Mouse (Mus musculus) T-helper 1 cell (primary cell): ENCODE measurements around the gene Slc46a3.
"Not testable (repeated sequence)": the region's sequence is repeated elsewhere in the genome, so short reads cannot be mapped to it uniquely, and the experiment has no call there.

Experiments
- in situ Hi-C: fragments of 300-600 bp; cut with MboI, MseI; formaldehyde crosslinking; loops from one replicate; pipeline ENCODE4 v1.15.1; 2025; ENCODE audit warnings: high pct_unique_total_duplicates

Gene Slc46a3

GRCm38 (mm10) chr5:147894455-147895076 lies at the start of gene Slc46a3:
Gene Slc46a3, minus strand, starts transcription at chr5:147894815.
- in situ Hi-C loops = no loop called here

DNA sequence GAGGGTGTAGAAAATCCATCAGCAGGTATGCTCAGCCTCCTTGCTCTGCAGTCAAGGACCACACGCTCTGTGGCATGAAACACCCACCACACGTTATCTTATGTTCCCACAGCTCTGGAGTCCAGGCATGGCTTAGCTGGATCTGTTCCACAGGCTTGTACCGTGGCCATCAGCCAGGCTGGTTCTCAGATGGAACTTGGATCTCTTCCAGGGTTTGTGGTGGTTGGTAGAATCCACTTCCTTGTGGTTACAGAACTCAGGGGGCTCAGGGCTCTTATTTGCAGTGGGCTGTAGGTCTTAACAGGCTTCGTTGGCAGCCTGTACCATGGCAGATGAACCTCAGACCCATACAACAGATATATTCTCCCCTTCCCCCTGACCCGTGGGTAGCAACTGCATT lies 44.6 kb upstream of the Slc46a3 start:
- in situ Hi-C loops = no loop called here

- in situ Hi-C loops = no loop called here
These were observed 40.5 kb upstream of the Slc46a3 start for GRCm38 (mm10) chr5:147935096-147935495.

GRCm38 (mm10) chr5:147928668-147929497 lies 34.3 kb upstream of the Slc46a3 start:
- in situ Hi-C loops = no loop called here

DNA sequence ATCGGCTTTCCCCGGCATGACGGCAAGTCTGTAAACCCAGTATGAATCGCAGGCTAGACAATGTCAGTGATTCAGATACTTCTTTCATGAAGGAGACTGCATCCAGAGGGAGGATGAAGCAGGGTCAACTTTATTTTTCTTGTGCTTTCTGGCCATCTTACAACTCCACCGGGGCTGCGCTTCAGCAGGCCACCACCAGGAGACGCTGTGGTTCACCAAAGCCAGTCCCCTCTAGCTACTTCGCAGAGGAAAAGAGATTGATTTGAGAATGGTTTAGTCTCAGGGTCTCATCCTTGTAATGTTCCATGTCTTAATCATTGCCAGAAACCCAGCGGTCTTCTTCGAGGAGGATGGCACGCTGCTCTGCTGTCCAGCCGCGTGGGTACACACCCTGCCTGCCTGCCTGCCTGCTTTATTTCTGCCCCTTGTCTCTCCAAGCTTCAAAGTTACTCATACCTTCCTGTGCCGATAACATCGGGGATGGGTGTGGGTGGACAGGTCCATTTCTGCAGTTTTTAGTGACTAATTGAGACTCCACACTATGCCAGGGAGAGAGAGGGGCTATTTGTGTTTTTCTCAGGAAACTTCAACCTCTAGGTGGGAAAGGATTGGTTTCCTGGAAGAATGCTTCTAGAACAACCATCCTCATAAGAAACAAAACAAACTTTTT lies 31.5 kb upstream of the Slc46a3 start:
- in situ Hi-C loops = no loop called here

- in situ Hi-C loops = no loop called here
These were observed 30.0 kb upstream of the Slc46a3 start for GRCm38 (mm10) chr5:147924621-147925020.

DNA sequence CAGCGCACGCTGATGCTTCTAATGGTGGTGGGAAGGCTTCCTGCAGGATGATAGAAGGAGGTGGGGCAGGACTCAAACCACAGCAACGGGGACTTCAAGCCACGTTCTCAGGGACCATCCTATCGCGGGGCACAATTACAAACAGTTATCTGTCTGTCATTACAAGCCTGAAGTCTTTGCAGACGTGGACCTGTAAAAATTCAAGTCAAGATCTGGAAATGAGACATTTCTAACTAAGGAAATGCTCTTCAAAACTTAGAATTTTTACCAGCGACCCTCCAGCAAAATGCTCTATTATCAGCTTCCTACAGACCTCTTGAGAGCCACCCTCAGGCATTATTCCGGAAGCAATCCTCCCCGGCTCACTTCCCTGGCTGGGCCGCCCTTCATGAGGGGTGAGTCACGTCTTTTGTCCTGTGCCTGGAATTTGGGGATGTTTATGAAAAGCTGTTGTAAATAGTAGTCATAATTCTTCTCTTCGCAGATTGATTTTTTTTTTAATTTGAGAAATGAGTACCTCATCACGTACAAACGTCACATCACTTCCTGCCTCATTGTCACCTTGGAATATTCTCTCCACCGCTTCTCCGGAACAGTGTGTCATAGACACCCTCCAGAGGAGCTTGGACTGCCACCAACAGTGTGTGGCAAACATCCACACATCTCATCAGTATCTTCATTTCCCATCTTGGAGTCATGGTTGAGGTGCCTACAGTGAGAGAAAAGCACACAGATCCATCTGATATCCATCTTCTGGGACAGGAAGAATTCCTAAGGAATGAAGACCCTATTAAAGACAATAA lies 23.6 kb upstream of the Slc46a3 start:
- in situ Hi-C loops = no loop called here

DNA sequence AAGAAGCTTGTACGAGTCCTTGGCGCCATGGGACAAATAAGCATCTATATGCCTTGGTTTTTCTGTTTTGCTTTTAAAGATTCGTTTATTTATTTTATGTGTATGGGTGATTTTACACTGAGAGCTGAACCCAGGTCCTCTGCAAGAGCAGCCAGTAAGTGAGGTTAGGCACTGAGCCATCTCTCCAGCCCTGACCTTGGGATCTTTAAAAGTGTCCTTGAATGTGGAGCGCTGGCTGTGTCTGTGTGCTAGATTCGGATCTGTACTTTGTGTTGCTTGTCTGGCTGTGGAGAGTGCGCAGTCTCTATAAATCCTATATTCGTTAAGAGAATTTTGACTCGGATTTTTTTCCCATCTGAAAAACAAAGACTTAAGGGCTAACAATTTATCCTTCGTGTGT lies 21.6 kb upstream of the Slc46a3 start:
- in situ Hi-C loops = no loop called here

DNA sequence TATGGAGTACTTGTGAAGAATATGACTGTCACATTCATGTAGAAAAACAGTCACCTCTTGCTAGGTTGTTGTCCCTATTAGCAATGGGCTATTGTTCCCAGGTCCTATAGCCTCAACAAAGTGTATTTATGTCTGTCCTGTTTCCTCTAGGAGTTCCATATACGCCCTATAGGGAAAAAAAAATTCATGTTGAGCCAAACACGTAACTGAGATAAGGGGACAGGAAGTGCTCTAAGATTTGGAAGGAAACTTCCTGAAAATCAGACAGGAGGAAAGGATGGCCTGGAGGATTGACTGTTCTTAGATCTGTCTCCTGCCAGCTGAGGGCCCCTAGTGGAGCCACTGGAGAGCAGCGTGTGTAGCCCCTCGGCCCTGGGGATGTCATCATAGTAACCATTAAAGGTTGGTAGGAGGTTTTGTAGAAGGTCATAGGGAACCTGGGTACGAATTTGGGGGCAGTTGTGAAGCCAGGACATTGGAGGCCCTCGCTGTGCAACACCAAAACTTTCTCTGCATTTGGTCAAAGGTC lies 20.5 kb upstream of the Slc46a3 start:
- in situ Hi-C loops = no loop called here

- in situ Hi-C loops = no loop called here
These were observed 18.7 kb upstream of the Slc46a3 start for GRCm38 (mm10) chr5:147913241-147913842.

- in situ Hi-C loops = no loop called here
These were observed 17.1 kb upstream of the Slc46a3 start for GRCm38 (mm10) chr5:147911744-147912143.

GRCm38 (mm10) chr5:147910807-147911509 lies 16.3 kb upstream of the Slc46a3 start:
- in situ Hi-C loops = no loop called here

- in situ Hi-C loops = no loop called here
These were observed 13.2 kb upstream of the Slc46a3 start for GRCm38 (mm10) chr5:147907851-147908250.

GRCm38 (mm10) chr5:147907144-147907543 lies 12.5 kb upstream of the Slc46a3 start:
- in situ Hi-C loops = no loop called here

GRCm38 (mm10) chr5:147903166-147903565 lies 8.6 kb upstream of the Slc46a3 start:
- in situ Hi-C loops = no loop called here

DNA sequence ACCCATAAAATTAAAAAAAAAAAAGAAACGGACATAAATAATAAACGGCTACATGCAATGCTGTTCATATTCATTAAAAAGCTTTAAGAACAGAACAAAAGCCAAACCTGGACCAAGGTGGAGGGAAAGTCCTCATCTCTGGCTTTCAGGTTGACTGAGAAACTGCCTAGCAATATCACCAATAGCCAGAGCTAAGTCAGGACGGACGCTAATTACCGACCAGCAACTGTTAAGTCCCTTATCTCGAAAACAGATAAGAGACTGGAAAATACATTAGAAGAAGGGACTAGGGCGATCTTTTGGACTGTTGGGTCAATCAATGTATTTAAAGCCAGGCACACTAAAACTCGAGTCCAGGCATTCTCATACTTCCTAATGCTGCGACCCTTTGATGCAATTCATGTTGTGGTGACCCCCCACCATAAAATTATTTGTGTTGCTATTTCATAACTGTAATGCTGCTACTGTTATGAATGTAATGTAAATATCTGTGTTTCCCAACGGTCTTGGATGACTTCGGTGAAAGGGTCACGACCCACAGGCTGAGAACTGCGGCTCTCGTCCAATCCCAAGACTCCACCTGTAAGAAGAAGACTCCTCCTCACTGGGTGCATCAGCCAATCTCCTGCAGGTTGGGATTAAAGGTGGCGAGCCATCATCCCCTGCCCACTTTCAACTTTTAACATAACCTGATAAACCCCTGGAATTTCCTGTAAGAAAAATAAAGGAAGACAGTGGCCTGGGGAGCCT lies 7.6 kb upstream of the Slc46a3 start:
- in situ Hi-C loops = no loop called here

DNA sequence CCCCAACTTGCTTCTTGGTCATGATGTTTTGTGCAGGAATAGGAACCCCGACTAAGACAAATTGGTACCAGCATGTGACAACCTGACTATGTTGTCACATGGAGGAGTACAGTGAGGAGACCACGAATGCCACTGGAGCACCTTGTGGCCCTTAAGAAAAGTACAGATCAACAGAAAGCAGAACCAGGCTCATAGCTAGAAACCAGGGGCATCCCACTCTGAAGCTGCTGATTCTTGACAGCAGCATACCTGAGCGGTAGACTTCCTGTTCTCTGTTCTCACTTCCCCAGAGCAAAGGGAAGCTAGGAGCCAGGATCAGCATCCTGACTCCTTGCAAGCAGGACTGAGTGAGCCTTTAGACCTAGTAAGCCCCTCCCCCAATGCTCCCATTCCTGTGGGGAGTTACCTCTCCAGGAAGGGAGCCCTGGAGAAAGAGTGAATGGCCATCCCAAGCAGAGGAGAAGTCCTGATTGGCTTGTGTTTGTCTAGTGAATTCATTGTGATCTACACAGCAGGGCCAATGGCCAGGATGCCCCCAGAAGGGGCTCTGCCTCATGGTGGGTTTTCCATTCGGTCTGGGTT lies 4.4 kb upstream of the Slc46a3 start:
- in situ Hi-C loops = no loop called here

DNA sequence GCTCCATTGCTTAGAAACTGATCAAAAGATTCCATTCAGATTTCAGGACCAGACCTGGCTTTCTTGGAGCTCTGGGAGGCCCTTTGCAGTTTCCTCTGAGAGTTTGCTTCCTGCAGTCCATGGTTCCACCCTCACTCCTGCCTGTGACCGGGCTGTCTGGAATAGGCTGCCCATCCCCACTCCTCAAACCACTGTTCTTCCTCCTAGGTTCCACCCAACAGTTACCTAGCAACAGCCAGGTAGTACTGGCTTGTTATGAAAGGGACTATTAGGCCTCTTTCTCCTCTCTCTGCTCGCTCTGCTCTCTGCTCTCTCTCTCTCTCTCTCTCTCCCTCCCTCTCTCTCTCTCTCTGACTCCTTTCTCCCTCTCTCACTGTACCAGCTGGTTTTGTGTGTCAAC lies 3.6 kb upstream of the Slc46a3 start:
- in situ Hi-C loops = no loop called here

DNA sequence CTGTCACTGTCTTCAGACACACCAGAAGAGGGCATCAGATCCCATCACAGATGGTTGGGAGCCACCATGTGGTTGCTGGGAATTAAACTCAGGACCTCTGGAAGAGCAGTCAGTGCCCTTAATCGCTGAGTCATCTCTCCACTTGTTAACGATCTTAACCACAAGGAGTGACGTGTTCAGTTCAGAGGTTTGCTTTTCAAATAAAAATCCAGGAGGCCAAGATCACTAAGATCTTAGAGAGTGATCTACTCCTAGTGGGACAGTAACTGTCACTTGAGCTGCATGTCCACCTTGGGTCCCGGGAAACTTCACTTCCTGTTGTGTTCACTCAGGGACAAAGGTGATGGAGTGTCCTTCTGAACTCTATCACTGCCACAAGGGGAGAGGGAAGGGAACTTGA lies 1.9 kb upstream of the Slc46a3 start:
- in situ Hi-C loops = not testable (repeated sequence)
